Mouse (Mus musculus): ENCODE results near the gene Dcun1d4. TPM values are rescaled to one million over a fixed set of nuclear protein-coding genes. Genes with fewer than 3 reads are reported as not detected.

Dcun1d4 gene
- polyA plus RNA-seq, 1 experiment from 2014 or later: 29.8 TPM

DNA sequence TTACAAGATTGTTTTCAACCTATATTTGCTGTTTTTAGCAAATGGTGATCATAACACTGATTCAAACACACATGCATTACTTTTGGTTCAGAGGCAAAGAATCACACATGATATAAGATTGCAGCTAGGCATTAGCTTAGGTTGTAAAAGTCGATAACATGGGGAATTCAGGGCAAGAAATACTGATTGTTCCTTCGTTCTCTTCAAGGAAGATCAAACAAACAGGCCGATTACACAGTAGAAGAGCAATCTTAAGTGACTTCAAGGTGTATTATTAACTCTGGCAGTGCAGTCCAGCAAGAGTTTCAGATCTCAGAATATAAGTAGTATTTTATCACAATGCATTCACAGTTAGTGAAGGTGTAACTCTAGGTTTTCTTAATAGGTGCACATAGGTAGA is 106.3 kb downstream of the Dcun1d4 start:
- no peaks in the 10 kb centered on the region for H3K4me1 ChIP-seq (ENCODE audit: control insufficient read depth, insufficient read depth, low read length)
- H3K4me3 ChIP-seq (ENCODE audit: low read length): no peak overlapping the region
- 70% methylated on average over 3 of the region's 3 CpGs for WGBS
- no peaks in the 10 kb centered on the region for H3K36me3 ChIP-seq (ENCODE audit: control insufficient read depth, insufficient read depth, low read length)
- H3K4me2 ChIP-seq (replicated peaks; ENCODE audit: low read depth, low read length): no peak overlapping the region
- H3K27me3 ChIP-seq (ENCODE audit: control insufficient read depth, insufficient read depth, low read length): no peaks in the 10 kb centered on the region
- no peaks in the 10 kb centered on the region for H3K9me3 ChIP-seq (ENCODE audit: control insufficient read depth, low read length)
- no peak overlapping the region for H3K27ac ChIP-seq (ENCODE audit: low read depth, low read length)
- ATAC-seq (ENCODE audit: low FRiP score, low TSS enrichment): no peak
- no peak overlapping the region for H3K9ac ChIP-seq (ENCODE audit: low read depth, low read length)

DNA sequence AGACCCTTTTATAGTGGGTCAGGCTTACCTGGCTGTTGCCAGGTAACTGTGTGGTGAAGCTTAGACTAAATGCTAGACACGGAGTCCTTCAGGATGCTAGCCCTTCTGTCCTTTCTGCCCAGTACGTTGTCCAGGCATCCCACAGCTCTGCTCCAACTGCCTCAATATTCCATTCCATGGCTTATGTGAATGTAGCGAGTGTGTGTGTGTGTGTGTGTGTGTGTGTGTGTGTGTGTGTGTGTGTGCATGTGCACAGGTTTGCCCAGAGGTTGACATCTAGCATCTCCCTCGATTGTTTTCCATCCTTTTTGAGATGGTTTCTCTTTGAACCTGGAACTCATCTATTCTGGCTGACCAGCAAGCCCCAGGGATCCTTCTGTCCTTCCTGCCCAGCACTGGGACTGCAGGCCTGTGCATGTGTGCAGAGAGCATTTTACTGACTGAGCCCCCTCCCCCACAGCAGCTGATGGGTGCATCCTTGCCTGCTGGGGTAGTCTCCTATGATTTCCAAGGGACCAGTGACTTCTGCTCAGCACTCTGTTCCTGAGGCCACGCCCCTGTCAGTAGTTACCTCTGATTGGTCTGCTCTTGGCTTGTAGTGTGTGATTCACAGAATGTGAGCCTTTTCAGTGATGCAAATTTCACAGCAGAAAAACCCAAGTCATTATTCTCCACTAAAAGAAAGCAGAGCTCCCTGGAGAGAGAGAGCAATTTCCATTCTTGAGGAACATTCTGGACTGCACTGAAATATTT is 118.3 kb downstream of the Dcun1d4 start:
- no peak for ATAC-seq (ENCODE audit: low FRiP score, low TSS enrichment)
- WGBS: 62% methylated on average over 5 of the region's 5 CpGs
- no peak overlapping the region for H3K4me3 ChIP-seq (ENCODE audit: low read length)

DNA sequence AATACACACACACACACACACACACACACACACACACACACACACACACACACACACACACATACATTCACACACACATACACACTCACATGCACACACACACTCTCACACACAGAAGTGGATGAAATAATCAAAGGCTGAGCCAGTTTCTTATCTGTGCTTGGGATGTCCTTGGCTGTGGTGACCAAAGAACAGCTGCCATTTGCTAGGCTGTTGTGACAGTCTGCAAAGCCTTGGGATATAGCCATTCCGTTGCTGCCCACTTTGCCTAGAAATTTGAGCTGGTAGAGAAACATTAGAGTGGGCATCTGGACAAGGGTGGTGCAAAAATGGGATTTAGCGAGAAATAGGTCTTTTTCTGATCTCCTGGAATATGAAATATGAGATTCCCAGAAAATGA is 119.2 kb downstream of the Dcun1d4 start:
- Histone ChIP-seq H3K4me2 (replicated peaks; ENCODE audit: low read depth, low read length) (no peak overlapping the region), H3K27ac (ENCODE audit: low read depth, low read length) (no peak overlapping the region), H3K27me3 (ENCODE audit: control insufficient read depth, insufficient read depth, low read length) (no peaks in the 10 kb centered on the region), H3K4me3 (ENCODE audit: low read length) (no peak overlapping the region), H3K9me3 (ENCODE audit: control insufficient read depth, low read length) (no peaks in the 10 kb centered on the region), H3K36me3 (ENCODE audit: control insufficient read depth, insufficient read depth, low read length) (no peaks in the 10 kb centered on the region), H3K4me1 (ENCODE audit: control insufficient read depth, insufficient read depth, low read length) (no peaks in the 10 kb centered on the region), H3K9ac (ENCODE audit: low read depth, low read length) (no peak overlapping the region)
- 61% methylated on average over 2 of the region's 2 CpGs for WGBS
- no peak for ATAC-seq (ENCODE audit: low FRiP score, low TSS enrichment)

More for the DNA sequence above, 118.3 kb downstream of the Dcun1d4 start:
- no peaks in the 10 kb centered on the region for H3K9me3 ChIP-seq (ENCODE audit: control insufficient read depth, low read length)
- H3K27ac ChIP-seq (ENCODE audit: low read depth, low read length): no peak overlapping the region
- H3K36me3 ChIP-seq (ENCODE audit: control insufficient read depth, insufficient read depth, low read length): no peaks in the 10 kb centered on the region
- no peaks in the 10 kb centered on the region for H3K4me1 ChIP-seq (ENCODE audit: control insufficient read depth, insufficient read depth, low read length)
- H3K9ac ChIP-seq (ENCODE audit: low read depth, low read length): no peak overlapping the region
- H3K4me2 ChIP-seq (replicated peaks; ENCODE audit: low read depth, low read length): no peak overlapping the region
- H3K27me3 ChIP-seq (ENCODE audit: control insufficient read depth, insufficient read depth, low read length): no peaks in the 10 kb centered on the region

DNA sequence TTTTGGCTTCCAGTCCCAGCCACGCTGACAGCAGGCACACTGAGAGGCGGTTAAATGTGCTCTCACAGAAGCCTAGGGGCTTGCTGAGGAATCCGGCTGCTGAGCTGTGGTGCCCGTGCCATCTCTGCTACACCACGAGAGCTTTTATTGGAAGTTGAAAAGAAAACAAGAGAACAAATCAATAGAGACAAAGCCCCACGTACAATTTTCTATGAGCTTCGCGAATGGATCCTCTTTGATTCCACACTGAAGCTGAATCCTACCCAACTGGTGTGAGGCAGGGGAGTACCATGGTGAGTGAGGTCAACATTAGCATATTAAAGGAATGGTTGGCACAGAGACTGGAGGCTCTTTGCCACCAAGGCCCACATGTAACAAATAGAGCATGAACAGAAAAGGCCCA is 120.6 kb downstream of the Dcun1d4 start:
- H3K4me1 ChIP-seq (ENCODE audit: control insufficient read depth, insufficient read depth, low read length): no peaks in the 10 kb centered on the region
- H3K36me3 ChIP-seq (ENCODE audit: control insufficient read depth, insufficient read depth, low read length): no peaks in the 10 kb centered on the region
- ATAC-seq (ENCODE audit: low FRiP score, low TSS enrichment): no peak
- no peaks in the 10 kb centered on the region for H3K9me3 ChIP-seq (ENCODE audit: control insufficient read depth, low read length)
- H3K4me3 ChIP-seq (ENCODE audit: low read length): no peak overlapping the region
- H3K27me3 ChIP-seq (ENCODE audit: control insufficient read depth, insufficient read depth, low read length): no peaks in the 10 kb centered on the region
- H3K9ac ChIP-seq (ENCODE audit: low read depth, low read length): no peak overlapping the region
- no peak overlapping the region for H3K4me2 ChIP-seq (replicated peaks; ENCODE audit: low read depth, low read length)
- 79% methylated on average over 8 of the region's 8 CpGs for WGBS
- H3K27ac ChIP-seq (ENCODE audit: low read depth, low read length): no peak overlapping the region

DNA sequence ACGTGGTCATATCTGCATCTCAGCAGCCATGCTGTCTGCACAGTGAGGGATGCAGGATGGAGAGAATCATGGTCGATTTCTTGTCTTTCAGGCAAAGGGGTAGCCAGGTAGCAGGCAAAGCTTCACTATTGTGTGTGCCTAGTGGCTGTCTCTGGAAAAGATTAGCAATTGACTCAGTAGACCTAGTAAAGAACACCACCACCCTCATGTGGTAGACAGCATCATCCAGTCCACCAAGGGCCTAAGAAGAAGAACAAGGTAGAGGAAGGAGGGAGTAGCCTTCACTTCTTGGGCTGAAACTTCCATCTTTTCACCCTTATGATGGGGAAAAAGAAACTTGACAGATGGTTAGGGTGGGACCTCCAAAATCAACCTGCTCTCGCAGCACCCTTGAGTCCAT is 122.1 kb downstream of the Dcun1d4 start:
- no peaks in the 10 kb centered on the region for H3K4me1 ChIP-seq (ENCODE audit: control insufficient read depth, insufficient read depth, low read length)
- no peak overlapping the region for H3K9ac ChIP-seq (ENCODE audit: low read depth, low read length)
- H3K36me3 ChIP-seq (ENCODE audit: control insufficient read depth, insufficient read depth, low read length): no peaks in the 10 kb centered on the region
- no peak overlapping the region for H3K4me2 ChIP-seq (replicated peaks; ENCODE audit: low read depth, low read length)
- no peaks in the 10 kb centered on the region for H3K27me3 ChIP-seq (ENCODE audit: control insufficient read depth, insufficient read depth, low read length)
- no peaks in the 10 kb centered on the region for H3K9me3 ChIP-seq (ENCODE audit: control insufficient read depth, low read length)
- 81% methylated on average over 3 of the region's 3 CpGs for WGBS
- ATAC-seq (ENCODE audit: low FRiP score, low TSS enrichment): no peak
- H3K27ac ChIP-seq (ENCODE audit: low read depth, low read length): no peak overlapping the region
- no peak overlapping the region for H3K4me3 ChIP-seq (ENCODE audit: low read length)

DNA sequence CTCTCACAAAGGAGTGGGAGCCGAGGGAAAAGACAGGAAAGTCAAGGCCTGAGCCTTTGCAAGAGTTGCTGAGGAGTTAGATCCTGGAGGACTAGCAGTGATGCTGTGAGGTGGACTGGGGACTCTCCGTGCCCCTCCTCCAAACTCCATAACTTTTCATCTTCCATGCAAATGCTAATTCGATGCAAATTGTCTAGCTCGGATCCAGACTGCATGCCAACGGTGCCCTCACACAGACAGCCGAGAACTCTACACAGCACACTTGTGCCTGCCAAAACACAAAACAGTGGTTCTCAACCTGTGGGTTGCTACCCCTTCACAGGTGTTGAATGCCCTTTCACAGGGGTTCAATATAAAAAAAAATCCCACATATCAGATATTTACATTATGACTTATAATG is 123.7 kb downstream of the Dcun1d4 start:
- Histone ChIP-seq H3K9me3 (ENCODE audit: control insufficient read depth, low read length) (no peaks in the 10 kb centered on the region), H3K9ac (ENCODE audit: low read depth, low read length) (no peak overlapping the region), H3K27ac (ENCODE audit: low read depth, low read length) (no peak overlapping the region), H3K4me2 (replicated peaks; ENCODE audit: low read depth, low read length) (no peak overlapping the region), H3K36me3 (ENCODE audit: control insufficient read depth, insufficient read depth, low read length) (no peaks in the 10 kb centered on the region), H3K4me1 (ENCODE audit: control insufficient read depth, insufficient read depth, low read length) (no peaks in the 10 kb centered on the region), H3K4me3 (ENCODE audit: low read length) (no peak overlapping the region), H3K27me3 (ENCODE audit: control insufficient read depth, insufficient read depth, low read length) (no peaks in the 10 kb centered on the region)
- 86% methylated on average over 6 of the region's 6 CpGs for WGBS
- ATAC-seq (ENCODE audit: low FRiP score, low TSS enrichment): no peak

DNA sequence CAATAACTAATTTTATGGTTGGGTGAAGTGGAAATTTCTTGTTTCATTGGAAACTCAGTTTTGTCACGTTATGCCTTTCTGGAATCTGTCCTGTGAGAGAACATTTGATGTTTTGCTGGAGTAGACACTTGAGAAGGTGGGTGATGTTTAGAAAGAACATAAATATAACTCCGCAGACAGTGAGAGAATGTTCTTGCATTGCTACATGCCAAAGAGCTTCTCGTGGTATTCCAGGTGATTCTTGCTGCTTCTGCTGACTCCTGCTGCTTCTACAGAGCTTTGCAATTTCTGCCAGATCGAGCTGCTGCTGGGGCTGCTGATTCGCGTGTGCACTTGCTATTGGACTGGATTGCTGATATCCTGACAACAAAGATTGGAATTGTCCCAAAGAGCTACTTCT is 124.2 kb downstream of the Dcun1d4 start:
- WGBS: 81% methylated on average over 6 of the region's 6 CpGs
- H3K4me2 ChIP-seq (replicated peaks; ENCODE audit: low read depth, low read length): no peak overlapping the region
- H3K9ac ChIP-seq (ENCODE audit: low read depth, low read length): no peak overlapping the region
- ATAC-seq (ENCODE audit: low FRiP score, low TSS enrichment): no peak
- no peaks in the 10 kb centered on the region for H3K36me3 ChIP-seq (ENCODE audit: control insufficient read depth, insufficient read depth, low read length)
- no peak overlapping the region for H3K27ac ChIP-seq (ENCODE audit: low read depth, low read length)
- no peaks in the 10 kb centered on the region for H3K27me3 ChIP-seq (ENCODE audit: control insufficient read depth, insufficient read depth, low read length)
- no peak overlapping the region for H3K4me3 ChIP-seq (ENCODE audit: low read length)
- no peaks in the 10 kb centered on the region for H3K4me1 ChIP-seq (ENCODE audit: control insufficient read depth, insufficient read depth, low read length)
- H3K9me3 ChIP-seq (ENCODE audit: control insufficient read depth, low read length): no peaks in the 10 kb centered on the region

Other genes starting within 250 kb of the Dcun1d4 start
- gene Fryl, start 224.4 kb upstream of the Dcun1d4 start, polyA plus RNA-seq (2014; fragmentation: Nextera tagmentation; extraction: Ambion mirVana): 36.9 and 44.3 TPM in 2 replicates
- gene Ociad1, start 188.2 kb upstream of the Dcun1d4 start, polyA plus RNA-seq (2014; fragmentation: Nextera tagmentation; extraction: Ambion mirVana): 132 and 194 TPM in 2 replicates
- gene Ociad2, start 140.0 kb upstream of the Dcun1d4 start, polyA plus RNA-seq (2014; fragmentation: Nextera tagmentation; extraction: Ambion mirVana): 8.8 and 10.0 TPM in 2 replicates
- 0.09 and 0.23 TPM in 2 replicates for gene Cwh43, start 74.9 kb upstream of the Dcun1d4 start, polyA plus RNA-seq (2014; fragmentation: Nextera tagmentation; extraction: Ambion mirVana)
- 0.06 TPM in 1 of 2 replicates, not detected in the other for gene Lrrc66, start 151.5 kb downstream of the Dcun1d4 start, polyA plus RNA-seq (2014; fragmentation: Nextera tagmentation; extraction: Ambion mirVana)
- 16.7 and 23.2 TPM in 2 replicates for gene Sgcb, start 166.8 kb downstream of the Dcun1d4 start, polyA plus RNA-seq (2014; fragmentation: Nextera tagmentation; extraction: Ambion mirVana)
- gene Spata18, start 170.4 kb downstream of the Dcun1d4 start, polyA plus RNA-seq (2014; fragmentation: Nextera tagmentation; extraction: Ambion mirVana): 0.16 and 0.20 TPM in 2 replicates